Mouse (Mus musculus) small intestine, adult 2 months (tissue): ENCODE data around the gene Trove2.

ENCODE experiments used
- CTCF ChIP-seq: fragments of 200-500 bp; IDR thresholded peaks from 2 replicates; pipeline ENCODE4 v1.5.1; 2012; ENCODE audit warnings: low read depth, mild to moderate bottlenecking, control low read depth, inconsistent platforms, low read length, moderate library complexity, mixed read lengths; ENCODE audit not compliant: insufficient replicate concordance, insufficient read length; ENCODE audit errors: extremely low read depth
- POLR2A ChIP-seq: fragments of 200-500 bp; IDR thresholded peaks from 2 replicates; pipeline ENCODE4 v1.6.1; 2012; ENCODE audit warnings: low read depth, mild to moderate bottlenecking, control low read depth, inconsistent platforms, low read length, moderate library complexity

DNA sequence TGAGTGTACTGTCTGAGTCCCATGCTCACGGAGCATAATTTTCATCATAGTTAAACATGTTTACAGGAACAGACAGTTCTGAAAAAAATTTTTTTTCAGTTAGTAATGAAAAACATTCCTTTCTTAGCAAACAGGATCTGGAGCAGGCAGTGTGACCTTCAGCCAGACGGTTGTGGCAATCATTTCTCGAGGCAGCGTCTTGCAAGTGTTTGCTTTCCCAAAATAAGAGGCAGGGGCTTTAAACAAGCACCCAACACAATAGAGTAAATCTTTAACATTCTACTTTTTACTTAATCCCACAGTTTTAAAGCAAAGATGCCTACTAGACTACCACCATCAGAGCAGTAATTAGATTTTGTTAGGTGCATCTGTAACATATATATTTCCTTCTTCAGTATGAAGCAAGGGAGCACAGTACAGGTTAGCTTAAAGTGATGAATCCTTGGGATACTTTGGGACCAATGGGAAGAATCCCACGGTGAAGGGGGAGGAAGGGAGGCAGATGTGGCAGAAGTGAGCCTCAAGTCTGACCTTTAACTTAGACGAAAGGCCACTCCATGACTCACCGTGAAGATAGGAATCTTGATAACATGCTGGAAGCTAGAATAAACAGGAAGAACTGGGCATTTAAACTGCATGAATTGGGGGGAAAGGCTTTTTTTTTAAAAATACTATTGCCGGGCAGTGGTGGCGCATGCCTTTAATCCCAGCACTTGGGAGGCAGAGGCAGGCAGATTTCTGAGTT is 49.0 kb downstream of the Trove2 start:
- TF ChIP-seq CTCF, result no peak
- no peak for TF ChIP-seq POLR2A
